Mouse (Mus musculus): ENCODE measurements around the gene Pdcd11.

Gene Pdcd11

DNA sequence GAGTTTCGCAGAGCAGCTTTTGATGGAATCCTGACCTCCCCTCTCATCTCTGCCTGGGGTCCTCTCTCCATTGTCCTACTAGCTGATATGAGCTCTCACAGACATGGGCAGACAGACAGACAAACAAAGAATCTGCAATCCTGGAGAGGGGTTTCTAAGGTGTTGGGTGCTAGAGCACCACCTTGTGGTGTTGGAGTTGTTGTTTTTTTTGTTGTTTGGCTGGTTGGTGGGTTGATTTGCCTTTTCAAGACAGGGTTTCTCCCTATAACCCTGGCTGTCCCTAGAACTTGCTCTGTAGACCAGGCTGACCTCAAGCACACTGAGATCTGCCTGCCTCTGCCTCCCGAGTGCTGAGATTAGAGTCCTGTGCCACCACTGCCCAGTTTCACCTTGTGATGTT is 84.9 kb downstream of the Pdcd11 start:
- no peak for DNase-seq

DNA sequence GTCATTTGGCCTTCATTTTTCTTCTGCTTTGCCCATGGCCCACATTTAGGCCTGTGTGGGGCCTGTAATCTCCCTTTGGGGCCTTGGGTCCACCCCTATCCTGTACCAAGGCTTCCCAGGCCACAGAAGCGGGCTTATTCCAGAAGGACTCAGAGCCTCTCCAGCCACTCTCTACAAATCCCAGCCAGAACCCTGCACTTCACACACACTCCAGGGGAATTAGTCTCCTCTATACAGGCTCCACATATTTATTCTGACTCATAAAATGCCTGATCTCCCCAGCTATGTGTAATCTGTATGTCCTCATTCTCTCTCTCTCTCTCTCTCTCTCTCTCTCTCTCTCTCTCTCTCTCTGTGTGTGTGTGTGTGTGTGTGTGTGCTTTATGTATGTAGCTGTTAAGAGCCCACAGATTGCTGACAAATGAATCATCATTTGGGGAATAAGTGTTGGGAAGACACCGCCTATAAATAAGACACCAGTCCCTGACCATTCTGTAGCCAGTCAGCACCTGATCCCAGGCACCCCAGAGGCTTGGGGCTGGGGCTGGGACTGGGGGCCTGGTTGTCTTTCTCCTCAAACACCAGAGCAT is 86.4 kb downstream of the Pdcd11 start:
- no peak for DNase-seq

DNA sequence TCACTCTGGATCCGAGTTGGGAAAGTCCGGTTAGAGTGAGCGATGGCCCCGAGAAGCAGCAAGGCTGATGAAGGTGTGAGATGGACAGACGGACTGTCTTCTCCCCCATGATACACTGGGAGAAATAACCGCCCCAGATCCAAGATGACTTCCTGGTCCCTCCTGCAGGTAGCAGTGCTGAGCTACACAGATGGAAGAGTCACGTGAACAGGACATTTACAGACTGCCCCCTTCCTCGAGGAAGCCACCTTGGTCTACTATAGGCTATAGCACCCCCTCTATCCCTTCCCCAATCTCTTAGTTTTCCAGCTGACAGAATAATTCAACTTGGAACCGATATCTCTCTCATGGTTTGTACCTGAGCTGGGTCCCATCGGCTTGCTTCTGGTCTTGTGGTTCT is 87.4 kb downstream of the Pdcd11 start:
- peak; percentile 32 for DNase-seq

- DNase-seq = peak; percentile 80
Observed at GRCm38 (mm10) chr19:47178431-47179271, 88.1 kb downstream of the Pdcd11 start, which contains the start of gene Neurl1a. Gene Neurl1a, plus strand, starts transcription at chr19:47178820.

DNA sequence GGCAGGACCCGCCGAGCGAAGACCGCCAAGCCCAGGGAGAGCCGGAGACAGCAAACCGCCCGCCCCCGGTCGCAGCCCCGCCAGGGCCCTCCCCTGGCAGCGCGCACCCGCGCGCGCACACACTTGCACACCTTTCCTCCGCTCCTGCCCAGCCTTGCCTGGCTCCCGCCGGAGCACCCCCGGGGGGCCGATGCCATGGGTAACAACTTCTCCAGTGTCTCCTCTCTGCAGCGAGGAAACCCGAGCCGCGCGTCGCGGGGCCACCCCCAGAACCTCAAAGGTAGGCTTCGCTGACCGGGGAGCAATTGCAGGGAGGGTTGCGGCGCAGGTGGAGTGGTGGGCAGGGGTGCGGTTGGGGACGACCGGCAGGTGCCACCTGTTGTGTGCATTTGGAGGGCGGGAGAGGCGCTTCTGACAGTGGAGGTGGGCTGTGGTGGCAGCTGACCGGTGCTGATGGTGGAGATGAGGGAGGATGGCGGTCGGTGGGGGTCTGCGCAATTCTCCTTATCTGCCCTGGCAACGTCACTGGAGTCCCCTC is 88.8 kb downstream of the Pdcd11 start:
- DNase-seq = peak; percentile 69

GRCm38 (mm10) chr19:47180011-47180410 is 89.4 kb downstream of the Pdcd11 start:
- DNase-seq = no peak

All from right cerebral cortex, postnatal 25 days (tissue).